Mouse (Mus musculus) left cerebral cortex, postnatal 36 days (tissue): ENCODE data around the gene Dpm1. TPM values are rescaled to one million over a fixed set of nuclear protein-coding genes. Genes with fewer than 3 reads are reported as not detected.

ENCODE experiments used
- DNase-seq, 2 experiments: peaks; one replicate each; pipeline ENCODE4 v3.0.0; 2021 to 2022; ENCODE audit warnings: low spot score in 2 of 2, mixed read lengths in 1 of 2
- intact Hi-C: fragments of 180-260 bp; cut with DNase I; formaldehyde crosslinking; loops from one replicate; pipeline ENCODE4 v1.15.1; 2025
- total RNA-seq, 2 experiments: library from RNA; stranded (reverse); gene quantifications; 2 replicates each; pipeline ENCODE4 v1.2.3; 2021

Dpm1 gene
- total RNA-seq, 2 experiments from 2014 or later = 54.0 to 74.1 TPM

DNA sequence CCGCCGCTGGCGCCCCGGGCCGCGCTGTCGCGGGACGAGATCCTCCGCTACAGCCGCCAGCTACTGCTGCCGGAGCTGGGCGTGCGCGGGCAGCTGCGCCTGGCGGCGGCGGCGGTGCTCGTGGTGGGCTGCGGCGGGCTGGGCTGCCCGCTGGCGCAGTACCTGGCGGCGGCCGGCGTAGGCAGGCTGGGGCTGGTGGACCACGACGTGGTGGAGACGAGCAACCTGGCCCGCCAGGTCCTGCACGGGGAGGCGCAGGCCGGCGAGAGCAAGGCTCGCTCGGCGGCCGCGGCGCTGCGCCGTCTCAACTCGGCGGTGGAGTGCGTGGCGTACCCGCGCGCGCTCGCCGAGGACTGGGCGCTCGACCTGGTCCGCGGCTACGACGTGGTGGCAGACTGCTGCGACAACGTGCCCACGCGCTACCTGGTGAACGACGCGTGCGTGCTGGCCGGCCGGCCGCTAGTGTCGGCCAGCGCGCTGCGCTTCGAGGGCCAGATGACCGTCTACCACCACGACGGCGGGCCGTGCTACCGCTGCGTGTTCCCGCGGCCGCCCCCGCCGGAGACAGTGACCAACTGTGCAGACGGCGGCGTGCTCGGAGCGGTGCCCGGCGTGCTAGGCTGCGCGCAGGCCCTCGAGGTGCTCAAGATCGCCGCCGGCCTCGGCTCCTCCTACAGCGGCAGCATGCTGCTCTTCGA, 531 bp upstream of the Dpm1 start:
- DNase-seq = peak; percentile 35 to 63

DNA sequence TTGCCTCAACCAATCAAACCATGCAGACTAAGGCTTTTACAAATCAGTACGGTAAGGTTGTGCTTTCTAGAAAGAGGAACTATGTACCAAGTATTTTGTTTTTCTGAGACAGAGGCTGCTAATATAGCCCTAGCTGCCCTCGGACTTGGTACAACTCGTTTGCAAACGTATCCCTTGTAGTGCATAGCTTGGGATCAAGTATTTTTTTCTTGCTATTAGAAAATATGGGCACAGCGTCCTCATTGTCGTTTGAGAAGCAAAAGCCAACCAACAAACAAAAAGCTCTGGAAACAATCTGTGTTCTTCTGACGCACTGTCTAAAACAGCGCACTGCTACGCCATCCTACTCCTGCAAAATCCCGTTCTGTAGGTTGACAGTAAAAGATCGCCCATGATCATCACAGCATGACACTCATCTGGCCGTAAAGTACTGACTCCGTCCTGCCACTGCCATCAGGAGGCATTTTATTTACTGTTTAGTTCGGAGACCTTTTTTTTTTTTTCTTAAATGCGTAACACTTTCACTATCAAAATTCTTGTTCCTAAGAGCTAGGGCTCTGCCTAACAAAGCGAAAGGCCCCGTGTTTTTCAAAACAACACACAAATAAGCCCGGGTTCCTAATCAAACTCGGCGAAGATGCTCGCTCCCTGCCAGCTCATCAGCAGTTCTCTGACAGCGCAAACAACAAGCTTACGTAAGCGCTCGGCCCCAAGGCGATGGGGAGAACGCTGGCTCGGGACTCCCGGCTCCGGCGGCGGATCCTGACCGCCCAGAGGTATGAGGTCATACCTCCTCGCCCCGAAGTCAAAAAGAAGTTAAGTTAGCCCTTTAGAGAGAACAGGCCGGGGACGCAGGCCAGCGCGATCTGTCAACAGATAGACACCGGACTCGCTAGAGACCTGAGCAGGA, 1.0 kb downstream of the Dpm1 start:
- peak; percentile 49 to 53 for DNase-seq
- intact Hi-C loops = no loop called here

More for the DNA sequence above, 531 bp upstream of the Dpm1 start:
- intact Hi-C loops = no loop called here

DNA sequence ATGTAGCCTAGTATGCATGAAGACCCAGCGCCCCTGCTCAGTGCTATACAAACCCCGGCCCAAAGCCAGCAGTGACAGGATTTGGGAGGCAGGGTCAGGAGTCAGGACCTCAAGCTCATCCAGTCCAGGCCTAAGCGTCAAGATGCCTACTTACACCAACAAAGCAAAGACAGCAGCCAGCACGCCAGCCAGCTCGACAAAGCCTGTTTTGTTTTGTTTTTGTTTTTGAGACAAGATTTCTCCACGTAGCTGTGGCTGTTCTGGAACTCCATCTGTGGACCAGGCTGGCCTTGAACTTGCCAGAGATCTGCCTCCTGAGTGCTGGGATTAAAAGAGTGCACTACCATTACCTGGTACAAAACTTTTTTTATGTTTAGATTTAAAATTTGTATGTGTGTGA, 7.1 kb downstream of the Dpm1 start:
- intact Hi-C loops = no loop called here
- no peak for DNase-seq

DNA sequence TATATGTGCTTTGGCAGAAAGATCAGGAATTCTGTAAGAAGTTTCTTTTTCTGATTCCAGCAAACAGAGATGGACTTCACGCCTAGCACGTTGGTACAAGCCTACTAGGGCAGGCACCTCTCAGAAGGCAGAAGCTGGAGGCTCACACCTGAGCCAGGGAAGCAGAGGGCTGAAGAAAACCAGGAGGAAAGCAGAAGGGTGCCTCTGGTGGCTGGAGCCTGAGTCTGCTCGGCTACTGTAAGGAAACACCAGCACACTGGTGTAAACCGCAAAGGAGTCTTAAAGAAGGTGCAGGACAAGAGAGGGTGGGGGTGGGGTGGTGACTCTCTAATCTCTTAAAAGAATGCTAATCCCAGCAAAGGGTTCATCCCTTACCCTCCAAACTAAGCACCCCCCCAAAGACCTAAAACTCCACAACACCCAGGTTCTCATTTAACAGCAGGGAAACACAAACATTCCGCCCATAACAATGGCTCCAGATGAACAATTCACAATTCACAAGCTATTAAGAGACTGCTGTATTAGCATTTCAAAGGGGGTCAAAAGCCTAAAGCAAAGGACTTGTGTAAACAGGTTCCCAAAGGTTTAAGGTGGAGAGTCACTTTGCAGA, 16.5 kb downstream of the Dpm1 start:
- DNase-seq = no peak
- intact Hi-C loops = no loop called here

DNA sequence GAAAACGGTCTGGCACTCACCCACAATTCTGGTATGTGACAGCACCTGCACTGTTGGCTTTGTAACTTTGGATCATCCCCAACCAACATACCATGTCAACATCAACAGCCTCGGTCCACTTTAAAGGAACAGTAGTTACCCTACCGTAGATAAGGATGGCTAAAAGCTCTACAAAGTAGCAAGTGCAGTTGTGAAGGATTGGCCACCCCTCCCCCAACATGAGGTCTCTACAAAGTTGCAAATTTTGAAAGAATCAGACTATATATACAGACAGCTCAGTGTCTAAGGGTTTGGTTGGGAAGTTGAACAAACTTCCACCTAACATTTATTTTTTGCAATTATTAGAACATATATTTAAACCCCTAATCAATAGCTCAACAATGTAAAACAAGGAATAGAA, 22.5 kb downstream of the Dpm1 start:
- intact Hi-C loops = no loop called here
- DNase-seq = no peak

DNA sequence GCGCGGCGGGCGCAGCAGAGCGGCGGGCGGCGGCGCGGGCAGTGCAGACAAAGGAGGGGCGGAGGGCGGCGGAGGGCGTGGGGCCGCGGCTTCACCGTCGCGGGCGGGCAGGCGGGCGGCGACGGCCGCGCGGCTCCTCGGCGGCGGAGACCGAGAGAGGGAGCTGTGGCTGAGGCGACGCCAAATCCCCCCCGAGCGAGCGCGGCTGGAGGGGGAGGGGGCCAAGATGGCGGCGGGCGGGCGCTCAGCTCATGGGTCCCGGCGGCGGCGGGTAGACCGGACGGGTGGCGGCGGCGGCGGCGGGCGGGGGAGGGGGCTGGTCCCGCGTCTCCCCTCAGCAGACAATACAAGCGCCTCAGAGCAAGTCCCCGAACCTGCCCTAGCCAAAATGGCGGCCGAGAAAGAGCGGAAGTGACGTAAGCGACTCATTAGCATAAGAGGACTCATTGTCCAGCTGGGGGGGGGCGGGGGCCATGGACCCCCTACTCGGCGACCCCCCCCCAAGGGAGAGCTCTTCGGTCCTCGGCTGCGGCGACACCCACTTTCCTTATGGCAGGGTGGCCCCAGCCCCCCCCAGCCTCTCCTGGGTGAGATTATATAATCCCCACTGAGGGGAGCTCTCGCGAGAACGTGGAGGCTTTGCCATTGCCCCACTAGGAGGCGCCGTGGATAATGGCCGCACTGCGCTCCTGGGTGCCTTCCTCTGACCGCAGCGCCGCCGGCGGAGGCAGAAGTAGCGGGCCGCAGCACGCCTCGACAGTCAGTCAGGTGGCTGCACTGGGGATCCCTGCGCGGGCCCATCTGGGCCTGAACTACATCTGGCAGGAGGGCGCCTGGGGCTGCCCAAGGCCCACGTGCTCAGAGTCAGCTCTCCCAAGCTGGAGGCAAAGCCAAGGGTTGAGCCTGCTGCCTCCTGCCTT, 23.4 kb downstream of the Dpm1 start, which contains the start of gene Adnp:
TSS of gene Adnp (minus strand) at position 388 of the 920 bp plus-strand sequence.
- peak; percentile 93 for DNase-seq
- intact Hi-C loops = no loop called here

DNA sequence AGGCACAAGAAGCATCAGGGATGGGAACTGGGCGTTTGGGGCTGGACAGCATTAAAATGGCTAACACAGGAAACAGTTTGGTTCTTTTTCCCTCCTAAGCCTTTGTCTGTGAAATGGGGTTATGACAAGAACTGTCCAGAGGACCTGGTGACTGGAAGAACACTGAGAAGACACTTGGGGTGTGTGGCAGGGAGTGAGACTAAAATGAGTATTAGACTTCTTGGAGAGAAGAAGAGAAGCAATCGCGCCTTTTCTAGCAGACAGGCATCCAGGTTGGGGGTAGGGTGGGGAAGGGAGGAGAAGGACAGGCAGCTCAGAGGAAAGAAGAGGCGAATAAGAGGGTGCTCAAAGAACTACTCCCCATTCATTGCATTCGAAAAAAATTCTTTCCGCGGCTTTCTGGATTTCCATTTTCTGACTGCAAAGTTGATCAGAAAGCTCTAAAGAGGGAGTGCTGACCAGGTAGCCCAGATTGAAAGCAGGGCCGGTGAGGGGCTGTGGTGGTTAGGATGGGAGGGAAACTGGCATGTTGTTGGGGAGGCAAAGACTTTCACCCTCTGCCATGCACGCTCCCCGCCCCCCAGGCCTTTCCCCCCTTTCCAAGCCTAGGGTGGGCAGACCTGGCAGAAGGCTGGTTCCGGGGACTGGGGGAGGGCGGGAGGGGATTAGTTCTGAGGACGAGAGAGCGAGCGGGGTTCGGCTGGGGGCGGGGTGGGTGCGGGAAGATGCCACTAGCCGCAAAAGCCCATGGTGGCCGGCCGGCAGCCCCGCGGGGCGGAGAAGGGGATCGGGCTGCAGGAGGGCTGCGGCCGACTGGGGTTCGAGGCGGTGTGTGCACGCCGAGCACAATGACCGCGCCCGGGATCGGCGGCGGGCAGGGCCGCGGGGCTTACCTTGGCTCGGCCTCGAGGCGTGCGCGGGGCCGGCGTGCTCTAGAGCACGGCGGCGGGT, 24.4 kb downstream of the Dpm1 start:
- intact Hi-C loops = loop anchor here (2.0 kb wide), 1 partner anchor 89 kb away; no protein-coding TSS in a partner anchor
- DNase-seq = peak; percentile 29 to 32

DNA sequence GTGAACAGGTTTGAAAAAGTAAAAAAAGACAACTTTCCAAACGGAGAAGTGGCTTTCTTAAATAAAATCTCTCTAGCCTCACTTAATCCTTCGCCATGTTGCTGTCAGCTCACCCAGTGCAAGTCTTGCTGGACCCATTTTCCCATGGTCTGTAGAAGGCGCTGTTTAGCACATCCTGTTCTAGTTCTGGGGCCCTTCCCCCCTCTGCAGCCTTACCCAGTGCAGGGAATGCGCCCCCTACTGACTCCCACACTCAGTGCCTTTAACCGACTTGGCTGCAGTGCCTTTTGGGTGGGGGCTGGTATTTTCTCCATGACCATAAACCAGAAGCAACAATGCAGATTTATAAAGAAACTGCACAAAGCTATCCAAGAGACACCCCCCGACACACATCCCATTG, 25.1 kb downstream of the Dpm1 start:
- DNase-seq = peak; percentile 86 to 88
- intact Hi-C loops = loop anchor here (2.0 kb wide), 1 partner anchor 88 kb away; no protein-coding TSS in a partner anchor

DNA sequence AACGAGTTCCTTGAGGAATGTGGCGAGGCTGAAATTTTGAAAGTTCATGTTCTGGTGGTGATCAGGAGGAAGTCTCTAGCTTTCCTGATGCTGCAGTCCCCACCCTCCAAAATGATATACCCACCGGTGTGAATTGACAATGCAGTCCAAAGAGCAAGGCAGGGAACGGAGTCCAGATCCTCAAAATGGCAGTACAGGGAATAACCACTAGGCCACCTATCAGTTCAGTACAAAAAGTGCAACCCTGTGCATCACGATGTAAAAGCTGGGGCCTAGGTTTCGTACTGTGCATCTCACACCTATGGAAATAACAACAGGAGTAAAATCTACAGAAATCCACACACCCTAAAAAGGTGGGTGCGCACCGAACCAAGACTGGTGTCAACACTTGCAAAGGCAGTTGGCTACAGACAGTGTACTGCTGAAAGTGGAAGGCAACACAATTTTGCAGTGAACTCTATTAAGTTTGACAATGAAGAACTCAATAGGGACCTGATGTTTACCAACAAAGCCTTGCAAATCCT, 25.9 kb downstream of the Dpm1 start:
- no peak for DNase-seq
- intact Hi-C loops = loop anchor here (2.0 to 5.0 kb wide), 2 partner anchors 42 to 88 kb away; no protein-coding TSS in a partner anchor

DNA sequence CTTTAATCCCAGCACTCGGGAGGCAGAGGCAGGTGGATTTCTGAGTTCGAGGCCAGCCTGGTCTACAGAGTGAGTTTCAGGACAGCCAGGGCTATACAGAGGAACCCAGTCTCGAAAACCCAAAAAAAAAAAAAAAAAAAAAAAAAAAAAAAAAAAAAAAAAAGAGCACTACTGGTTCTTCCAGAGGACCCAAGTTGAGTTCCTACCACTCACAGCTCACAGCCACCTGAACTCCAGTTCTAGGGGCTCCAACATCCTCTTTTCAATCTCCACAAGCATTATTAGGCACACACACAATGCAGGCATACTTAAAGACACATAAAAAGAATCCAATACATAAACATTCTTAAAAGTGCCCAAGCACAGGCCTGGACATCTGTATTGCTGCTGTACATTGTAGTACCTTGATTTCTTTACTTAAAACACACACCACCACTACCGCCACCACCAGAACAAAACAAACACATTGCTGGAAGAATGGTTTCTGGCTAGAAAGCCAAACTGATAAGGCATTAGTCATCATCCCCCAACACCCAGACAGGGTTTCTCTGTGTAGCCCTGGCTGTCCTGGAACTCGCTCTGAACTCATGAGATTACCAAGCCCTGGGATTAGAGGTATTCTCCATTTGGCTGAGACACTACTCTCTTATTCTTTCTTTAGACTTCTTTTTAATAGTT, 30.2 kb downstream of the Dpm1 start:
- intact Hi-C loops = loop anchor here (5.0 kb wide), 1 partner anchor 38 kb away; no protein-coding TSS in a partner anchor
- no peak for DNase-seq

DNA sequence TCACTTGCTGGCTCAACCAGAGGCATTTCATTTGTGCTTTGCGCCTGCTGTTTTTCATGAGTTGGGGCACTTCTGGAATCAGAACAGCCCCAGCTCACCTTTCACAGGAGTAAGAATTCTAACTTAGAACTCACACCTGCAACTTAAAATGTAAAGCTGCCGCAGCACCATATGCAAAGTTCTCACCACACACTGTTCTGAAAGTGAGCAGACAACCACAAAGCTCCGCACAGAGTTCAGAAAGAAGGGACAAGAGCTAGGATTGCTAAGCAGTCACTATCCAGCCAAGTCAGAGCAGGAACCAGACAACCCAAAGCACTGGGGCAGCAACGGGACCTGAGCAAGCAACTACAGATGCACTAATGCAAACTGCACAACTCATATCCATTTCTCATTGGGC, 30.9 kb downstream of the Dpm1 start:
- intact Hi-C loops = no loop called here
- no peak for DNase-seq

DNA sequence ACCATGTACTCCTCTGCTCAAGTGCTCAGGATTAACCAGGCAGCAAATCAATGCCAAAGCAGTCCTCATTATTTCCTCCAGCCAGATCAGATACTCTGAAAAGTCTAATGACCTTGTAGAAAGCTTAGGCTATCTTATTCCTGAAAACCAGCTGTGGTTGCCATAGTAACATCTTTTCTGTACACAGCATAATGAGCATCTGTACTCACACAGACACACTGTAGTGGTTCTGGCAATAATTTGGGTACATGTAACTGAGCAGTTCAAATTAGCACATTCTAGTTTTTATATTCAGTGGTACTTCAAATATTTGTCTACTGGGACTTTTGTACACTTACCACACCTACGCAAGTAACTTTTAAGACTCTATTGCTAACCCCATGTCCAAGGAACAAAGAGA, 32.0 kb downstream of the Dpm1 start:
- intact Hi-C loops = no loop called here
- no peak for DNase-seq

DNA sequence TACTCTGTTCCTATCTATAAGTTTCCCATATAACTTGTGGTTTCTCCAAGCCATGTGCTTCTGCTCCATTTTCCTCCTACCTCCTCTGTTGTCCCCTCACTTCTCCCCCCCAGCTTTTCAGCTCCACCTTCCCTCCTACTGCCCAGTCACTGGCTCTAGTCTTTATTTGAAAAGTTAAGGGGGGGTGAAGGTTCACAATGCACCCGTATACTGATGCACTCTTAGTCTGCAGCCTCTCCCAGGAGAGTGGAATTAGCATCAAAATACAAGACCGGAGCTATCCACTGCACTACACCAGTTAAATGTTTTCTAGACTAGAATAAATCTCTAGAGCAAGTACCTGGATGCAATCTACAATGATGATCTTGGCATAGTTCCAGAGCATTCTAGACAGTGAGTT, 34.7 kb downstream of the Dpm1 start:
- no peak for DNase-seq
- intact Hi-C loops = no loop called here

DNA sequence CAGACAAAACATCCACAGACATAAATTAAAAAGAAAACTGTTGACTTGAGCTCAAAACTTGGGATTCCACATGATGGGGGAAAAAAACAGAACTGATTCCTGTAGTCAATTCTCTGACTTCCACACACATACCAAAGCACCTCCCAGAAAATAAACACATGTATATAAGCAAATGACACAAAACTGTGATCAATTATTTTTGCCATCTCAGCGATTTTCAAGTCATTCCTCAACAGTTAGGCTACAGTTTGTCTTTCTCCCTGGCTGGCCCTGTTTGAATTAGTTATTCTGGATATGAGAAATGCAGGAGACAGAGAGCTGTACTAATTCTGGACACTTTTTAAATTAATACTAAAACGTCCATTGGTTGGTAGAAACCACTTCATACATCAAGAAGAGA, 36.7 kb downstream of the Dpm1 start:
- intact Hi-C loops = no loop called here
- no peak for DNase-seq

DNA sequence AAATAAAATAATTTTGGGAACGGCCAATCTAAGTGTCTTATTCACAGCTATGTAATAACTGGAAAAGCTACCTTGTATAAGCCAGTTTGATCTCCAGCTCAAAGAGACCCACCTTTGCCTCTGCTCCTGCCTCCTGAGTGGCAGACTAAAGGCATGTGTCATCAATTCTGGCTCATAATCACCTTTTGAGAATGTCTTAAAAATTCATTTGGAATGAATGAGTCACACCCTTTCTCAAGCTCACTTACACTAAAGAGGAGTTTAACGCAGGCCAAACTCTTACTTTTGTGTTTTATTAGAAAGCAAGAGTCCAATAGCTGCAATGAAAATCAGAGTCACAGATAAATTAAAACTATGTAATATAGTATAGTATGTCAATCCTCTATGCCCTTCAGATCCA, 38.5 kb downstream of the Dpm1 start:
- intact Hi-C loops = no loop called here
- DNase-seq = no peak

DNA sequence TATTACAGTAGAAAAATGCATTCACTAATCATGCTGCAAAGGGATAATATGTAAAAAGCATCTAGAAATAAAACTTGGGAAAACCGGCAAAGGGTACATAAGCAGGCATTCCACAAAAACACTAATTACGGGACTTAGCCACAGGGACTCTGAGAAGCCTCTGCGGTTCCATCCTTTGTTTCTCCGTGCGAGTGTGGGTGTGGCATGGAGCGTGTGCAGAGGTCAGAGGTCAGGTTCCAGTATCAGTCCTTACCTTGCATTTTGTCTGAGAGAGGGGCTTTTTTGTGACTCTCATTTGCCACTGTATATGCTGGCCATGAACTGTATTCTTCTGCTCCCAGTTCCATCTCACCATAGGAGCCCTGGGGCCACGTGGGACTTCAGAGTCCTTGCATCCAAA, 54.4 kb downstream of the Dpm1 start:
- intact Hi-C loops = no loop called here
- DNase-seq = no peak

DNA sequence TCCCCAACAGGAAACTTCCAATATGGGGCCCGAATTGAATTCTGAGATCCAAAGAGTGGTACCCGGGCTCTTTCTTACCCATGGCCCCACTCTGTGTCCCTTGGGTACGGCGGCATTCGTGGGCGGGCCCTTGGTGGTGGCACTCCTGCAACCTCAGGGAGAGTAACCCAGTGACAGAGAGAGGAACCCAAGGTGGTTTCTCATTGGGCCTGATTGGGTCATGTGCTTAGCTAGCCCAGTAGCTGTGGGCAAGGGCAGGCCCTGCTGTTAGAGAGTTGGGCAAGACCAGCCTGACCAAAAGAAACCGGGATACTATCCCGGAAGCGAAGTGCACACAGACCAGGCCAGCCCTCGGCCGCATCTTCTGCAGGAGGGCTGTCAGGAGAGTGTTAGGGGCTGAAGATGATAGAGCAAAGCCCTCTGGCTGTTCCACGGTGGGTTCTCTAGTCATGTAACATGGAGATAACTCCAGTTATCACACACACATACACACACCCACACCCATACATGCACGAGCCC, 60.2 kb downstream of the Dpm1 start:
- intact Hi-C loops = no loop called here
- no peak for DNase-seq
